Mouse (Mus musculus) regulatory T cell (primary cell): ENCODE measurements around the gene Katnal1.

Experiments used
- in situ Hi-C: fragments of 300-600 bp; cut with MboI, MseI; formaldehyde crosslinking; loops from one replicate; pipeline ENCODE4 v1.15.1; 2025; ENCODE audit warnings: high pct_unique_total_duplicates

The Katnal1 gene

GRCm38 (mm10) chr5:148954314-148955060 is 25.4 kb upstream of the Katnal1 start:
- in situ Hi-C loops = no loop called here

GRCm38 (mm10) chr5:148953098-148953497 is 24.0 kb upstream of the Katnal1 start:
- in situ Hi-C loops = no loop called here

DNA sequence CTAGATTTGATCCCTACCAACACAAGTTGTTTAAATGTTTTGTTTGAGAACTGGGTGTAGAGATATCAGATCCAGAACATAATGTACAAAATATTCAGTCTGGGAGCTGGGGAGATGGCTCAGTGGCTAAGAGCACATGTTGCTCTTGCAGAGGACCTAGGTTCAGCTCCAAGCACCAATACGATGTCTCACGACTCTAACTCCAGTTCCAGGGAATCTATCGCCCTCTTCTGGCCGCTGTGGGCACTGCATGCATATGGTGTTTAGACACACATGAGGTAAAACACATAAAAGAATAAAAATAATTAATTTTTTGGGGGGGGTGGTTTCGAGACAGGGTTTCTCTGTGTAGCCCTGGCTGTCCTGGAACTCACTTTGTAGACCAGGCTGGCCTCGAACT is 23.3 kb upstream of the Katnal1 start:
- in situ Hi-C loops = no loop called here

DNA sequence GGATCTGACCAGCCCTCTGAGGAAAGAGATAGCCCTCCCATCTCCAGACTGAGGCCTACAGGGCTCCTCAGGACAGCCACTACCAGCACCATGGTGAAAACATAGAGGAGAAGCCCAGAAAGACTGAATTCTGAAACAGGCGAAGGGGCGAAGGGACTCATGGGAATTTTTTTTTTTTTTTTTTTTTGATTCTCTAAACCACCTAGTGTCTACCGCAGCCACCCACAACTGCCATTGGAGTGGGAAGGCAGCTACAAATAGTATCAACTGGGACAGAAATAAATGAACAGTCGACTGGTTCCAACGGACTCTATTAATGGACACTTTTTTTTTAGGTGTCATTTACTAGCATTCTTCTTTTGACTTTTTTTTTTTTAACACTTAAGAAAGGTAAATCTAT is 22.2 kb upstream of the Katnal1 start:
- in situ Hi-C loops = no loop called here

DNA sequence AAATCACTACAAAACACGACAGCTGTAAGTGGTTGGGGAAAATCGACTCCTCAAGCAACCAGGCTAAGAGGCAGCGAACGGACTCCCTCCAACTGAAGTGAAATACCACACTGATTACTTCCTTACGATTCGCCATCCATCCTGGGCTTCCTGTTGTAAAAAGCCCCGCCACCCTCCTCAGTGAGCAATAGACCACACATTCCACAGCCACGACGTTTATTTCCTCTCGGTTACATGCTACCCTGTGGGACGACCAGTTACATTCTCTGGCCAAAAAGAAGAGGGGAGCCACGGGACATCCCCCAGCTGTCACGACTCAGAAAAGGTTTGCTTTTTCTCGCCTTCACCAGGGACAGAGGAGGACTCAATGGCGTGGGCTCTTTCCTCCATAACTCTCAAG is 20.9 kb upstream of the Katnal1 start:
- in situ Hi-C loops = no loop called here

GRCm38 (mm10) chr5:148948577-148948976 is 19.5 kb upstream of the Katnal1 start:
- in situ Hi-C loops = loop anchor here (10.0 kb wide), 1 partner anchor 1794 kb away; no protein-coding TSS in a partner anchor

GRCm38 (mm10) chr5:148947412-148947811 is 18.3 kb upstream of the Katnal1 start:
- in situ Hi-C loops = loop anchor here (10.0 kb wide), 1 partner anchor 1793 kb away; no protein-coding TSS in a partner anchor

DNA sequence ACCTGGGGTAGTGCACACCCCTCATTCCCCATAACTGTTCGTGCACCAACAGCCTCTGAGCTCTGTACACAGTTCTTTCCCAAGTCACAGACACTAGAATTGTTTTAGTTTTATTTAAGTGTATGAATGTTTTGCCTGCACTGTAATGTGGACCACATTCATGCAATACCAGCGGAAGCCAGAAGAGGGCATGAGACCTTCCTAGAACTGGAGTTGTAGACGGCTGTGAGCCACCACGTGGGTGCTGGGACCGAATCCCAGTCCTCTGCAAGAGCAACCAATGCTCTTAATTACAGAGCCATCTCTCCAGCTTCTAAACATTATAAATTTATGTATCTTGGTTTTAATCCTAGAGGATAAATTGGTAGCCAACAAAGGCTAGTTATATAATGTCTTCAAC is 17.7 kb upstream of the Katnal1 start:
- in situ Hi-C loops = loop anchor here (10.0 kb wide), 1 partner anchor 1792 kb away; no protein-coding TSS in a partner anchor

- in situ Hi-C loops = loop anchor here (10.0 kb wide), 1 partner anchor 1791 kb away; no protein-coding TSS in a partner anchor
Observed at GRCm38 (mm10) chr5:148945735-148946134, 16.6 kb upstream of the Katnal1 start.

GRCm38 (mm10) chr5:148944024-148944423 is 14.9 kb upstream of the Katnal1 start:
- in situ Hi-C loops = loop anchor here (10.0 kb wide), 1 partner anchor 1789 kb away; no protein-coding TSS in a partner anchor

GRCm38 (mm10) chr5:148943444-148943843 is 14.3 kb upstream of the Katnal1 start:
- in situ Hi-C loops = loop anchor here (10.0 kb wide), 1 partner anchor 1789 kb away; no protein-coding TSS in a partner anchor

DNA sequence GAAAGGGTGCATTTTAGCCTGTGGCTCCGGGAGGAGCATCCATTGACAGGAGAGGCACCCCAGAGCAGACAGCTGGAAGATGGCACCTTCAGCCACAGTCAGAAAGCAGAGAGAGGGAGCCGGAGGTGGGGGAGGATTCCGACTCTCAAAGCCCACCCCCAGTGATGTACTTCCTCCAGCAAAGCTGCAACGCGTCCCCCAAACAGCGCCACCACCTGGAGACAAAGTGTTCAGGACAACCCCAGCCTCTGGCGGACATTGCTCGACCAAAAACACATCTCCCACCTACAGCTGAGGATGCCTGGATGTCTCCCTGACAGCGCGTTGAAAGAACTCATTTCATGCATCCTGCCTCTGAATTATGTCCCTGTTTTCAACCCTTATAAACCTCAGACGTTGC is 13.8 kb upstream of the Katnal1 start:
- in situ Hi-C loops = loop anchor here (10.0 kb wide), 1 partner anchor 1788 kb away; no protein-coding TSS in a partner anchor

GRCm38 (mm10) chr5:148942305-148942704 is 13.2 kb upstream of the Katnal1 start:
- in situ Hi-C loops = loop anchor here (10.0 kb wide), 1 partner anchor 1788 kb away; no protein-coding TSS in a partner anchor

DNA sequence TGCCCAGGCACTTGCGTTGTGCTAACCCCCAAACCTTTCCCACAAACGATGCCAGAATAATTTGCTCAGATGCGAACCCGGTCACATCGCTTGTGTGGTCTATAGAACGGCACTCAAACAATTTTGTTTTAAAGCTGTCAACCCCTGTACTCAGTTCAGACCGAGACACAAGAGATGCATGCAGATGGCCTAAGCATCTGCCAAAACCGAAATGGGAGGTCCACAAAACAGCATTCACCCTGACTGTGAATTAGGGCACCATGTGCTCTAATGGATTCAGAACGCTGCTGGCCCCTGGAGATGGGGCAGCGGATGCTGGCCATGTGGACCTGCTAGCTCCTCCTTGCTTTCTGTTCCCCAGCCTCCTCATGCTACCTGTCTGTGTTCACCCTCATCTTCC is 12.7 kb upstream of the Katnal1 start:
- in situ Hi-C loops = loop anchor here (10.0 kb wide), 1 partner anchor 1787 kb away; no protein-coding TSS in a partner anchor

DNA sequence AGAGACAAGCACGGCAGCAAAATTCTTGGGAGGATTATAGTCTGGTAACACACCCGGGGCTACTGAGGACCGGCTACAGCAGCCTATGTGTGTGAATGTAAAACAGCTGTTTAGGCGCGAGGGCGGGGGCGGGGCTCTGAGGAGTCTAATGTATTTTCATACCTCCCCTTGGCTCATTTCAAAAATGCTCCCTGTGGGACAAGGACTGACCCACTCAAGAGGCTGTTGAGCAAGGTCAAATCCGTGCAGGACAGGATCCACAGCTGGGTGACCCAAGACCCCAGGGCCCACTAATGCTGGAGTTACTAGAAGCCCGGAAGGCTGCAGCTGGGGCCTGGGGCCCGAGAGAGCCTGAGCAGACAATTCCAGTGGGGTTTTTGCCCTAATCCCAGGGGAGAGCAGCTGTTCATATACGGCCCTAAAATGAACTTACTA is 10.8 kb upstream of the Katnal1 start:
- in situ Hi-C loops = loop anchor here (10.0 kb wide), 1 partner anchor 1785 kb away; no protein-coding TSS in a partner anchor

DNA sequence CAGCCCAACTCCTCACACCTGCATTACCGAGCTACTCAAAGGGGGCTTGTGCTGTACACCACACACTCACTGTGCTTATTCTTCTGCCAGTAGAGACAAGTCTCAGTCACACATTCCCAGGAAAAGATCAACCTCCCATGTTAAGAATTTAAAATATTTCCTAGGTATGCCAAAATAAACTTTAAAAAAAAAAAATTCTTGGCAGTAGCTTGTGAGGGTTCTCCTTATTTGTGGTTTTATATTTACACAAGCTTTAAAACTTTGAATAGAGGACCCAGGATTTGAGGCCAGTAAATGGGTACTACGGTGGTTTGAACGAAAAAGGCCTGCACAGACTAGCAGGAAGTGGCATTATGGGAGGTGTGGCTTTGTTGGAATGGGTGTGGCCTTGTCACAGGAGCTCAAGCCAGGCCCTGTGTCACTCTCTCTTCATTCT is 7.4 kb upstream of the Katnal1 start:
- in situ Hi-C loops = no loop called here

DNA sequence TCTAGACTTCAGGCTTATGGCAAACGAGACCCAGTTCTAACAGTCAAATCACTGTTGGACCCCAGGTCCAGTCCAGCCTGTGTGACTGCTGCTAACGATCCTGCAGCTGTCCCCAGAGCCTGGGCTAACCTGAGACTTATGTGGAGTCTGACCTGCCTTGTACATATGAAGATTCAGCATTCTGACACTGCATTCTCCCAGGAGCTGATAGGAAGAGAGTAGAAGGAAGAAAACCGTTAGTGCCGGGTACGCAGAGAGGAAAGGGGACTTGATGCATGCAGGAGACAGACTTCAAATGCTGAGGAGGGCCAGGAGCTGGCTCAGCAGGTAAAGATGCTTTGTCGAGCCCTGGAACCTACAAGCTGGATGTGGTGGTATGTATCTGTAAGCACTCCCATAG is 6.8 kb upstream of the Katnal1 start:
- in situ Hi-C loops = no loop called here

DNA sequence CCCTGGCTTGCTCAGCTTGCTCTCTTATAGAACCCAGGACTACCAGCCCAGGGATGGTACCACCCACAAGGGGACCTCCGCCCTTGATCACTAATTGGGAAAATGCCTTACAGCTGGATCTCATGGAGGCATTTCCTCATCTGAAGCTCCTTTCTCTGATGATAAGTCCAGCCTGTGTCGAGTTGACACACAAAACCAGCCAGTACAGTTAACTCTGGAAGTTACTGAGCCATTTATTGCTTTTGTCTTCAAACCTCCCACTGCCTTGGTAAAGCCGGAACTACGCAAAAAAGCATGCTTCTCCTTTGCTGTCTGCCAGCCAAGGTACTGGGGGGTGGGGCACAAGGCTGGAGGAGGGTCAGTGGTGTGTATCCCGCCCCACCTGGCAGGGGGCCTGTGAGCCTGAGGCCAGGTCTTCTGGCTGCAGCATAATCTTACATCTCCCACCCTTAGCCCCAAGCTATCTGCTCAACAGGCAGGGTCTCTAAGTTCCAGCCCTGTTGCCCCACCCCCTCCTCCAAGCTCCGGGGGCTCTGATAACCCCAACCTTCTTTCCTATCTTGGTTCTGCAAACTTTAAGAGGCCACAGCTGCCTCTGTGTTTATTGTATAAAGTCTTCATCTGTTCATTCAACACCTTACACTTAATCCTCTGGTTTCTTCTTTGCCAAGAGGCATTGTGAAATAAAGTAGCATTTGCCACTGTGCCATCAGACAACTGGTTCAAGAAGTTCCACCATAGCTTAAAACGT is 6.1 kb upstream of the Katnal1 start:
- in situ Hi-C loops = no loop called here

- in situ Hi-C loops = no loop called here
Observed at GRCm38 (mm10) chr5:148934457-148934856, 5.3 kb upstream of the Katnal1 start.

DNA sequence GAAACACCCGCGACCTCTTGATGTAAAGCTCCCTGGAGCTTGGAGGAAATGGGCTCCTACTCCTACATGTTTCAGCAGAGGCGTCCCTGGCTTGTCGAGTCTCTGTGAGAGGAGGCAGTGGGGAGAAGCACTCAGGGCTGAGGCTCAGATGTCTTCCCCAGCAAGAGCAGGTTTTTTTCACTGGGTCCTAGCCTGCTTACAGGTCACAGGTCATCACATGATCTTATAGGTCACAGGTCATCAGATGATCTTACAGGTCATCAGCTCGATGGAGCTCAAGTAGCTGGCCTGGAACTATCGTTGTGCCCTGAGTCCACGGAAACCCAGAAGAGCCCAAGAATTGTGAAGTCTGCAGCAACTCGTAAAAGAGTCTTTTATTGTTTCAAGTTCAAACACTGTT is 4.6 kb upstream of the Katnal1 start:
- in situ Hi-C loops = no loop called here

DNA sequence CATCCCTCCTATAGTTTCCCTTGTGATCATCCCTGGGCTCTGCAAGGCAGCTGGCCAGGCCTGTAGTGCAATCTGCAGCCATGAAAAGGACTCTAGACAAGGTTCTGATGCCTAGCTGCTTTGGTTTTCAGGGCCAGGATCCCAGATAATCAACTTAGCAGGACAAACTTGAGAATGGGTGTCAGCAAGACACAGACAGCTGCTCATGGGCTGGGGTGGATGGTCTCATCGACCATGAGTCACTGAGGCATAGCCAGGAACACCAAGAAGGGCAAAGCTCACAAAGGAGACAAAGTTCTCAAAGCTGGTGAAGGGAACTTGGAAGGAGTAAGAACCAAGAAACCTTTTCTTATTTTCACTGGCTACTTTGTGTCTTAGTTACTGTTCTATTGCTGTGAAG is 2.2 kb upstream of the Katnal1 start:
- in situ Hi-C loops = no loop called here
